Mouse (Mus musculus): ENCODE data around the gene Notch2.

DNA sequence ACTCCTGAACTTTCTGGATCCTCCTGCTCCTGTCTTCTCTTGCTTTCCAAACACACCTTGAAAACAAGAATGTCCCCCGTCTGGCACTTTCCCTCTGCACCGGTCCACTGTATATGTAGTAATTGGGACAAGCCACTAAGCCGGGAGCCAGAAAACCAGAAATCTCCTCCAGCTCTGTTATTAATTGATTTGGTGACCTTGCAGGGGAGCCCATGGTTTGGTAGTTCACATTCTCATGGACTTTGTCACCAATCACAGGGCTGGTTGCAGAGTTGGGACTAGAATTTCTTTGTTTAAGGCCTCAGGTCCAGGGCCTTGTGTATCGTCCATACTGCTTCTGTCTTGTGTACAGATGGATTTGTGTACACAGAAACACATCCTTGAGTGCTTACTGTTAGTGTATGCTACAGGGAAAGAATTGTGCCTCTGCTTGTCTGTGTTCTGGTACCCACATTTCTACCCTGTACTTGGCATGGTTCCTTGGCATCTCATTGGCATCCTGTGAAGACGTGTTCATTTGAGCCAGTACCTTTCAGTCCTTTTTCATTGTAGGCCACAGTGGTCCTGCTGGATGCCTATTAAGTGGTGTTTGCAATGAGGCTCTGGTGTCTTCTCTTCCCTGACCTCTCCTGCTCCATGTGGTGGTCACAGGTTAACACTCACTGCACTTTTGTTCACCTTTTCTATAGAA is 3.7 kb downstream of the Notch2 start:
- no peak for TF ChIP-seq CTCF (IDR thresholded peaks at IDR 0.05; ENCODE audit: control insufficient read depth, insufficient read depth, insufficient read length)
- no peak for TF ChIP-seq USF1 (IDR thresholded peaks at IDR 0.05; ENCODE audit: low read depth)
- TF ChIP-seq MYOG (IDR thresholded peaks at IDR 0.05; ENCODE audit: control insufficient read depth, extremely low read depth, insufficient read length) = no peak
- no peak for TF ChIP-seq MAX (IDR thresholded peaks at IDR 0.05)
